Mouse (Mus musculus) heart, postnatal 0 days (tissue): ENCODE measurements around the gene Cdkn1b. TPM values are rescaled to one million over a fixed set of nuclear protein-coding genes. Genes with fewer than 3 reads are reported as not detected.
A peak's percentile ranks its signal among the peaks of the same experiment; 100 is the strongest.

ENCODE experiments used
- ATAC-seq: fragments of 200-750 bp; cut with Nextera tagmentation; 2 replicates; pipeline ENCODE4 v1.8.0; 2017; ENCODE audit warnings: low read depth, moderate number of reproducible peaks, moderate library complexity; ENCODE audit not compliant: insufficient read depth
- DNase-seq: peaks from one replicate; pipeline ENCODE4 v3.0.0-alpha.2; 2016; ENCODE audit warnings: low spot score
- H3K27ac ChIP-seq: fragments of 300-500 bp; sonication (generic); 2 replicates; pipeline ENCODE4 v1.5.1; 2014; ENCODE audit warnings: low read depth, mild to moderate bottlenecking
- H3K27me3 ChIP-seq: fragments of 300-500 bp; sonication (generic); 2 replicates; pipeline ENCODE4 v1.6.1; 2014; ENCODE audit warnings: low read length, mixed read lengths; ENCODE audit not compliant: control insufficient read depth, insufficient read depth
- H3K36me3 ChIP-seq: fragments of 300-500 bp; sonication (generic); replicated peaks from 2 replicates; pipeline ENCODE4 v1.6.1; 2014; ENCODE audit warnings: low read length, mixed read lengths; ENCODE audit not compliant: control insufficient read depth, insufficient read depth
- H3K4me1 ChIP-seq: fragments of 300-500 bp; sonication (generic); 2 replicates; pipeline ENCODE4 v1.6.1; 2014; ENCODE audit warnings: antibody characterized with exemption; ENCODE audit not compliant: control insufficient read depth, insufficient read depth
- H3K4me2 ChIP-seq: fragments of 300-500 bp; sonication (generic); 2 replicates; pipeline ENCODE4 v1.6.1; 2014; ENCODE audit warnings: low read depth, mild to moderate bottlenecking, low read length, moderate library complexity
- H3K4me3 ChIP-seq: fragments of 300-500 bp; sonication (generic); 2 replicates; pipeline ENCODE4 v1.5.1; 2014; ENCODE audit warnings: low read depth, low read length
- H3K9ac ChIP-seq: fragments of 300-500 bp; sonication (generic); replicated peaks from 2 replicates; pipeline ENCODE4 v1.6.1; 2014; ENCODE audit warnings: low read depth, low read length, mixed read lengths
- H3K9me3 ChIP-seq: fragments of 300-500 bp; sonication (generic); replicated peaks from 2 replicates; pipeline ENCODE4 v1.6.1; 2016; ENCODE audit warnings: low read length; ENCODE audit not compliant: control insufficient read depth
- CTCF ChIP-seq: IDR thresholded peaks from 2 replicates; pipeline ENCODE4 v1.5.1; 2016; ENCODE audit warnings: antibody characterized with exemption, control low read depth, low read depth
- EP300 ChIP-seq: IDR thresholded peaks from 2 replicates; pipeline ENCODE4 v1.6.1; 2016; ENCODE audit warnings: antibody characterized with exemption, low read depth
- WGBS: fragments of 180-500 bp; shearing (Covaris S2); extraction: QIAGEN DNeasy Blood & Tissue Kit; methylation state at CpG from one replicate; pipeline ENCODE4 v1.1.7; 2014; 5-methylcytosine and 5-hydroxymethylcytosine counted together
- polyA plus RNA-seq: library from polyadenylated mRNA; unstranded; fragments of >200 nt; fragmentation: Nextera tagmentation; extraction: Ambion mirVana; gene quantifications from 2 replicates; pipeline ENCODE4 v1.2.1, GENCODE M21; 2015
- total RNA-seq: library from RNA; depleted of rRNA; stranded (reverse); fragments of >200 nt; gene quantifications from 2 replicates; pipeline ENCODE4 v1.2.3, GENCODE M21; 2014; ENCODE audit warnings: low replicate concordance

Cdkn1b gene
- total and polyA plus RNA-seq, 2 experiments from 2014 or later = 23.7 to 42.9 TPM

- no peak for ATAC-seq
- H3K27ac ChIP-seq = peak overlapping the region; percentile 98; the same call in 1 of the 2 replicates
- H3K4me3 ChIP-seq = peak overlapping the region; percentile 80
These were observed 10.2 kb downstream of the Cdkn1b start for GRCm38 (mm10) chr6:134930383-134930782.

GRCm38 (mm10) chr6:134931146-134931545 is 10.9 kb downstream of the Cdkn1b start:
- H3K27me3 ChIP-seq = no peaks in the 10 kb centered on the region
- no peak for DNase-seq
- no peaks in the 10 kb centered on the region; the same call in 1 of the 2 replicates for H3K4me1 ChIP-seq
- TF ChIP-seq EP300 = no peak
- no peak for TF ChIP-seq CTCF
- H3K4me2 ChIP-seq = peak overlapping the region; percentile 97
- 0 out of 2 replicates have a peak overlapping the region, but pooled peaks have one; percentile 8 for H3K4me3 ChIP-seq
- no peak overlapping the region for H3K9ac ChIP-seq
- no peak for ATAC-seq
- H3K27ac ChIP-seq = 0 out of 2 replicates have a peak overlapping the region, but pooled peaks have one; percentile 6
- H3K9me3 ChIP-seq = no peaks in the 10 kb centered on the region
- 79% methylated on average over 3 of the region's 3 CpGs for WGBS
- no peaks in the 10 kb centered on the region for H3K36me3 ChIP-seq

More at GRCm38 (mm10) chr6:134930383-134930782, 10.2 kb downstream of the Cdkn1b start:
- WGBS = 64% methylated on average over 7 of the region's 7 CpGs
- peak overlapping the region; percentile 97 for H3K4me2 ChIP-seq
- no peaks in the 10 kb centered on the region for H3K9me3 ChIP-seq
- TF ChIP-seq CTCF (no peak), EP300 (no peak)
- H3K9ac ChIP-seq = 0 out of 2 replicates have a peak overlapping the region, but pooled peaks have one; percentile 2
- no peaks in the 10 kb centered on the region; the same call in 1 of the 2 replicates for H3K4me1 ChIP-seq
- no peak for DNase-seq
- H3K27me3 ChIP-seq = no peaks in the 10 kb centered on the region
- no peaks in the 10 kb centered on the region for H3K36me3 ChIP-seq

GRCm38 (mm10) chr6:134932486-134933206 is 12.4 kb downstream of the Cdkn1b start:
- H3K4me1 ChIP-seq = no peaks in the 10 kb centered on the region; the same call in 1 of the 2 replicates
- H3K4me3 ChIP-seq = peak overlapping the region; percentile 1
- peak; percentile 32 for DNase-seq
- TF ChIP-seq EP300 (no peak), CTCF (no peak)
- peak overlapping the region; percentile 48 for H3K4me2 ChIP-seq
- H3K27me3 ChIP-seq = no peaks in the 10 kb centered on the region
- WGBS = 47% methylated on average over 12 of the region's 12 CpGs
- H3K36me3 ChIP-seq = no peaks in the 10 kb centered on the region
- peak overlapping the region; percentile 54 for H3K27ac ChIP-seq
- peak overlapping the region; percentile 22 for H3K9ac ChIP-seq
- H3K9me3 ChIP-seq = no peaks in the 10 kb centered on the region
- ATAC-seq = no peak

GRCm38 (mm10) chr6:134933207-134933558 is 13.0 kb downstream of the Cdkn1b start:
- no peaks in the 10 kb centered on the region; the same call in 1 of the 2 replicates for H3K4me1 ChIP-seq
- H3K27ac ChIP-seq = peak overlapping the region; percentile 54
- no peak overlapping the region for H3K4me3 ChIP-seq
- ATAC-seq (no peak), DNase-seq (no peak)
- H3K36me3 ChIP-seq = no peaks in the 10 kb centered on the region
- TF ChIP-seq EP300 (no peak), CTCF (no peak)
- no peaks in the 10 kb centered on the region for H3K9me3 ChIP-seq
- WGBS = 64% methylated on average over 2 of the region's 2 CpGs
- peak overlapping the region; percentile 48; the same call in 1 of the 2 replicates for H3K4me2 ChIP-seq
- peak overlapping the region; percentile 22; the same call in 1 of the 2 replicates for H3K9ac ChIP-seq
- H3K27me3 ChIP-seq = no peaks in the 10 kb centered on the region

GRCm38 (mm10) chr6:134934305-134934704 is 14.1 kb downstream of the Cdkn1b start:
- WGBS = 92% methylated on average over 5 of the region's 5 CpGs
- ATAC-seq (no peak), DNase-seq (no peak)
- no peaks in the 10 kb centered on the region for H3K27me3 ChIP-seq
- H3K27ac ChIP-seq = no peak overlapping the region
- no peak overlapping the region for H3K4me2 ChIP-seq
- TF ChIP-seq EP300 = no peak
- TF ChIP-seq CTCF = no peak
- no peak overlapping the region for H3K9ac ChIP-seq
- no peaks in the 10 kb centered on the region for H3K36me3 ChIP-seq
- H3K4me3 ChIP-seq = no peak overlapping the region
- no peaks in the 10 kb centered on the region for H3K9me3 ChIP-seq
- no peaks in the 10 kb centered on the region; the same call in 1 of the 2 replicates for H3K4me1 ChIP-seq
